ENCODE assay signal across 35 mouse cellular contexts in the genomic region with DNA sequence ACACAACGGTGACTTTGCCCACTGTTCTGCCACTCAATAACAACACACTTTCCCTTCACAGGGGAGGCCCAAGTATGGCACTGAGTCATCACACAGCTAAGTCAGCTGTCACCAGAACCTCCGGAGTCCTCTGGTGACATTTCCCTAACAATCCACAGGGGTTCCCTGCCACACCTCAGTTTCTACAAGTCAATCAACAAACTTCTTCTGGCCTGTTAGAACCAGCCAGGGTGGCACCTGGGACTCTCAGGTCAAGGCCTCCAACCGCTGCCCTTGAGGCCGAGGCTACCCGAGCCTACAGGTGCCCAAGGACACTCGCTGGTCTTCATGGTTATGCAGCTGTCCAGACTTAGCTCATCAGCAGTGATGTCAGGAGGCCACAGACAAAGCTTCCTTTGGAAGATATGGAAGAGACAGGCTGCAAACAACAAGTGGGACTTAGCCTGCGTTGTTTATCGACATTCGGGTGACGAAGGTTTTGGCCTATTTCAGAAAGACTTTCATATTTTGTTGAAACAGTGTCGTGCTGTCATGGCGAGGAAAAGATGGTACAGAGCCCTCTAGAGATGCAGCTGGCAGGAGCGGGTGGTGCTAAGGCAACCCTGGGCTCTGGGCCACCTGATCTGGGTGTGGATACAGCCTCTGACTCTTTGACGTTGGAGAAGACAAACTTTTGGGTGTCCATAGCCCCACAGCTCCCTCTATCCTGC. TPM values are rescaled to one million over a fixed set of nuclear protein-coding genes. Genes with fewer than 3 reads are reported as not detected.
DNase-seq lines count a peak whose midpoint lies in the region; ATAC-seq lines count a peak whose summit lies in the region.
"Had no signal": no experiment of that assay in that cellular context is flagged by ENCODE, and none has a peak within 500 bp of the region (broad histone marks: within the 10 kb centered on the region; RNA-seq: fewer than 3 reads in every experiment).

No protein-coding gene starts in this region.

- no peak overlapping the region for H3K4me2 ChIP-seq in kidney, embryonic 16.5 days (replicated peaks; ENCODE audit: low read depth, low read length)
- H3K4me2 ChIP-seq: heart, embryonic 12.5 days; hindbrain, embryonic 13.5 days; limb, embryonic 13.5 days; liver, embryonic 11.5 days; lung, embryonic 15.5 days had no signal

- peak; percentile 72 for DNase-seq in layer of hippocampus, adult 11-12 months (ENCODE audit: low spot score)
- DNase-seq in layer of hippocampus, postnatal 10 days (ENCODE audit: low spot score in 2 of 2) = no peak
- DNase-seq in left cerebral cortex, adult 9 months (ENCODE audit: low spot score in 2 of 2) = peak; percentile 37 to 49
- no peak for DNase-seq in left cerebral cortex, postnatal 36 days (ENCODE audit: low spot score in 2 of 2)
- peak; percentile 35 for DNase-seq in ZHBTc4 (ENCODE audit: low read depth, low spot score)
- DNase-seq in layer of hippocampus, adult 9-11 months = peak; percentile 84
- no peak for DNase-seq in spleen, adult 12 weeks (ENCODE audit: low spot score)
- DNase-seq: adrenal gland, postnatal 10 days; cerebellum, adult 11-12 months; cerebellum, postnatal 14 days; gastrocnemius, postnatal 25 days; heart, adult 18-20 months; heart, postnatal 4 days; kidney, adult 8-10 months; kidney, postnatal 10 days; midbrain, embryonic 14.5 days; right cerebral cortex, postnatal 14 days; spleen, adult 18-20 months had no signal

- H3K9ac ChIP-seq in kidney, embryonic 16.5 days (replicated peaks; ENCODE audit: low read length) = no peak overlapping the region
- H3K9ac ChIP-seq: heart, embryonic 12.5 days; hindbrain, embryonic 13.5 days; limb, embryonic 13.5 days; lung, embryonic 15.5 days had no signal

- no peaks in the 10 kb centered on the region for H3K9me3 ChIP-seq in kidney, embryonic 16.5 days (ENCODE audit: low read length)
- H3K9me3 ChIP-seq: heart, embryonic 12.5 days; hindbrain, embryonic 13.5 days; limb, embryonic 13.5 days; lung, embryonic 15.5 days had no signal

- intact Hi-C loops in left cerebral cortex, postnatal 36 days (cut with DNase I) = no loop called here

- no peaks in the 10 kb centered on the region for H3K4me1 ChIP-seq in kidney, embryonic 16.5 days (ENCODE audit: insufficient read depth, low read length)
- H3K4me1 ChIP-seq: heart, embryonic 12.5 days; hindbrain, embryonic 13.5 days; limb, embryonic 13.5 days; lung, embryonic 15.5 days had no signal

- no peak overlapping the region for H3K4me3 ChIP-seq in kidney, embryonic 16.5 days (ENCODE audit: low read length)
- H3K4me3 ChIP-seq: heart, embryonic 12.5 days; hindbrain, embryonic 13.5 days; limb, embryonic 13.5 days; lung, embryonic 15.5 days had no signal

- H3K27ac ChIP-seq in kidney, embryonic 16.5 days (ENCODE audit: low read length) = no peak overlapping the region
- H3K27ac ChIP-seq: hindbrain, embryonic 13.5 days; limb, embryonic 13.5 days; lung, embryonic 15.5 days had no signal

- no peak for ATAC-seq in kidney, embryonic 16.5 days (ENCODE audit: low FRiP score, low TSS enrichment)
- ATAC-seq: CD4-positive, CD25-positive, alpha-beta regulatory T cell, adult 4 months; forebrain, embryonic 14.5 days; intestine, embryonic 16.5 days had no signal

- H3K27me3 ChIP-seq in kidney, embryonic 16.5 days (ENCODE audit: insufficient read depth, low read length) = no peaks in the 10 kb centered on the region
- H3K27me3 ChIP-seq: hindbrain, embryonic 13.5 days; limb, embryonic 13.5 days; lung, embryonic 15.5 days had no signal

- 90% methylated on average over 14 of the region's 14 CpGs for WGBS in kidney, embryonic 16.5 days

- no peaks in the 10 kb centered on the region for H3K36me3 ChIP-seq in kidney, embryonic 16.5 days (ENCODE audit: insufficient read depth, low read length)
- H3K36me3 ChIP-seq: heart, embryonic 12.5 days; hindbrain, embryonic 13.5 days; limb, embryonic 13.5 days; lung, embryonic 15.5 days had no signal

RNA-seq across cellular contexts. Expression of gene Opalin, which starts 3.0 kb away (rescaled TPM):
- total RNA-seq in layer of hippocampus, postnatal 10 days (2021) = under 1 TPM; 0.33 to 0.41 TPM
- total RNA-seq in left cerebral cortex, postnatal 36 days (2021) = 10 to 100 TPM in 1 of 2 experiments, 1 to 10 TPM in 1; 7.7 to 18.0 TPM
- not detected in 2 replicates for polyA plus RNA-seq in kidney, embryonic 16.5 days (2015; fragmentation: Nextera tagmentation; extraction: Ambion mirVana)
- total RNA-seq: adrenal gland, postnatal 10 days; gastrocnemius, adult 18-20 months; gastrocnemius, postnatal 25 days; heart, adult 18-20 months; heart, postnatal 4 days; megakaryocyte progenitor cell, adult 5-6 weeks; monocyte, adult 5-6 weeks had no signal
- polyA plus RNA-seq: CD4-positive, CD25-positive, alpha-beta regulatory T cell, adult 4 months; embryonic facial prominence, embryonic 11.5 days; forebrain, embryonic 14.5 days; heart, postnatal 0 days; hindbrain, embryonic 13.5 days; intestine, embryonic 16.5 days; large intestine, adult 2 months; limb, embryonic 13.5 days; liver, embryonic 11.5 days; liver, embryonic 16.5 days; lung, embryonic 15.5 days; midbrain, embryonic 14.5 days; testis, adult 2 months had no signal

RNA-seq across cellular contexts. Expression of gene Dntt, which starts 44.8 kb away (rescaled TPM):
- under 1 TPM; 0.16 to 0.30 TPM for total RNA-seq in layer of hippocampus, postnatal 10 days (2021)
- total RNA-seq in left cerebral cortex, postnatal 36 days (2021) = not detected
- 0.15 TPM in 1 of 2 replicates, not detected in the other for polyA plus RNA-seq in kidney, embryonic 16.5 days (2015; fragmentation: Nextera tagmentation; extraction: Ambion mirVana)
- total RNA-seq: gastrocnemius, adult 18-20 months; heart, adult 18-20 months; heart, postnatal 4 days; monocyte, adult 5-6 weeks had no signal
- polyA plus RNA-seq: embryonic facial prominence, embryonic 11.5 days; heart, embryonic 12.5 days; heart, postnatal 0 days; hindbrain, embryonic 13.5 days; intestine, embryonic 16.5 days; limb, embryonic 13.5 days; liver, embryonic 11.5 days; liver, embryonic 16.5 days had no signal

Comparison
In these comparisons a context has a peak if more than half of its experiments do, and no peak if none do; other contexts are left out.
1. DNase-seq: peak in layer of hippocampus, adult 11-12 months (single experiment), left cerebral cortex, adult 9 months (2 of 2), ZHBTc4 (single experiment) and layer of hippocampus, adult 9-11 months (single experiment); none in layer of hippocampus, postnatal 10 days (0 of 2), left cerebral cortex, postnatal 36 days (0 of 2) and spleen, adult 12 weeks (single experiment).
2. RNA of gene Opalin, which starts 3.0 kb away (total RNA-seq): 7.7 to 18.0 TPM in left cerebral cortex, postnatal 36 days; 0.33 to 0.41 TPM in layer of hippocampus, postnatal 10 days; every median in the first group is over 4 times any median in the second.